Mouse (Mus musculus): ENCODE results near the gene Pheta2. TPM values are rescaled to one million over a fixed set of nuclear protein-coding genes. Genes with fewer than 3 reads are reported as not detected.
"Not testable (repeated sequence)": the region's sequence is repeated elsewhere in the genome, so short reads cannot be mapped to it uniquely, and the experiment has no call there.

Pheta2 gene
- polyA plus RNA-seq, 1 experiment: 0.78 TPM

DNA sequence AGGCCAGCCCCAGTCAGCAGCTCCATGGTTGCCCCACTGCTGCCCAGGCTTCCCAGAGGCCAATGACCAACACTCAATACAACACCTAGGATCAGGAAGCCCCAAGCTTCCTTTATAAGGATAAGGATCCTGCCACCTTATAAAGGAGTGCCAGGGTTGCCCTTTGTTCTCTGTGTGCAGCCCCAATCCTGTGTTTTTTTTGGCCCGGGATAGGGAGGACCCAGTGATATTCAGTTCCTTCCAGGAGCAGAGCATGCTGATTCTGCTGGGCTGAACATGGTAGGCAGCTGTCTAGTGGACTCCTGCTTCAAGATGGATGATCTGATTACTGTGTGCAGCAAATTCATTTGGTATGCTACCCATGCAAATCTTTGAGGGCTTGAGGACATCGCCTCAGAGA, 55.2 kb downstream of the Pheta2 start, which contains the start of gene Cyp2d11:
TSS of gene Cyp2d11 (minus strand) at position 101 of the 400 bp plus-strand sequence.
- 79% methylated on average over 2 of the region's 2 CpGs for WGBS
- DNase-seq (ENCODE audit: low read depth, low spot score): not testable (repeated sequence)

Other genes with a start within 250 kb of the Pheta2 start
- gene Ccdc134, start 211.0 kb upstream of the Pheta2 start, polyA plus RNA-seq (2012; rRNA removed): 18.0 and 18.4 TPM in 2 replicates
- gene Srebf2, start 191.8 kb upstream of the Pheta2 start, polyA plus RNA-seq (2012; rRNA removed): 113 and 136 TPM in 2 replicates
- gene Shisa8, start 126.1 kb upstream of the Pheta2 start, polyA plus RNA-seq (2012; rRNA removed): 1.0 and 1.7 TPM in 2 replicates
- gene Tnfrsf13c, start 114.6 kb upstream of the Pheta2 start, polyA plus RNA-seq (2012; rRNA removed): 10.2 and 12.1 TPM in 2 replicates
- gene Cenpm, start 94.2 kb upstream of the Pheta2 start, polyA plus RNA-seq (2012; rRNA removed): 17.1 and 21.4 TPM in 2 replicates
- 0.21 and 0.22 TPM in 2 replicates for gene 1500009C09Rik, start 86.5 kb upstream of the Pheta2 start, polyA plus RNA-seq (2012; rRNA removed)
- 0.38 and 0.55 TPM in 2 replicates for gene Sept3, start 64.0 kb upstream of the Pheta2 start, polyA plus RNA-seq (2012; rRNA removed)
- 0.11 TPM in 1 of 2 replicates, not detected in the other for gene Wbp2nl, start 40.0 kb upstream of the Pheta2 start, polyA plus RNA-seq (2012; rRNA removed)
- gene Naga, start within 50 bp of the Pheta2 start, polyA plus RNA-seq (2012; rRNA removed): 137 and 148 TPM in 2 replicates
- 372 and 378 TPM in 2 replicates for gene Smdt1, start within 50 bp of the Pheta2 start, polyA plus RNA-seq (2012; rRNA removed)
- 282 and 435 TPM in 2 replicates for gene Ndufa6, start 15.4 kb downstream of the Pheta2 start, polyA plus RNA-seq (2012; rRNA removed)
- 22.4 and 44.0 TPM in 2 replicates for gene Cyp2d22, start 41.3 kb downstream of the Pheta2 start, polyA plus RNA-seq (2012; rRNA removed)
- not detected in 2 replicates for gene Cyp2d11, start 55.1 kb downstream of the Pheta2 start, polyA plus RNA-seq (2012; rRNA removed)
- gene Cyp2d10, start 68.3 kb downstream of the Pheta2 start, polyA plus RNA-seq (2012; rRNA removed): 0.14 and 0.64 TPM in 2 replicates
- 0.12 TPM in 1 of 2 replicates, not detected in the other for gene Cyp2d9, start 94.5 kb downstream of the Pheta2 start, polyA plus RNA-seq (2012; rRNA removed)
- 0.10 and 0.61 TPM in 2 replicates for gene Cyp2d12, start 216.1 kb downstream of the Pheta2 start, polyA plus RNA-seq (2012; rRNA removed)